Mouse (Mus musculus) limb, embryonic 12.5 days (tissue): ENCODE measurements around the gene Plekhm1. TPM values are rescaled to one million over a fixed set of nuclear protein-coding genes. Genes with fewer than 3 reads are reported as not detected.
"Not testable (repeated sequence)": the region's sequence is repeated elsewhere in the genome, so short reads cannot be mapped to it uniquely, and the experiment has no call there.

ENCODE experiments used
- ATAC-seq: fragments of 200-750 bp; cut with Nextera tagmentation; 2 replicates; pipeline ENCODE4 v1.8.0; 2017; ENCODE audit warnings: low read depth, moderate TSS enrichment; ENCODE audit not compliant: insufficient number of reproducible peaks, insufficient read depth, low FRiP score, low TSS enrichment
- H3K27ac ChIP-seq: fragments of 300-500 bp; sonication (generic); 2 replicates; pipeline ENCODE4 v1.5.1; 2016; ENCODE audit warnings: mild to moderate bottlenecking, moderate library complexity
- H3K27me3 ChIP-seq: fragments of 300-500 bp; sonication (generic); 2 replicates; pipeline ENCODE4 v1.6.1; 2016; ENCODE audit warnings: mild to moderate bottlenecking, moderate library complexity
- H3K36me3 ChIP-seq: fragments of 300-500 bp; sonication (generic); 2 replicates; pipeline ENCODE4 v1.6.1; 2016; ENCODE audit warnings: mild to moderate bottlenecking, moderate library complexity
- H3K4me1 ChIP-seq: fragments of 300-500 bp; sonication (generic); replicated peaks from 2 replicates; pipeline ENCODE4 v1.6.1; 2016
- H3K4me2 ChIP-seq: fragments of 300-500 bp; sonication (generic); 2 replicates; pipeline ENCODE4 v1.6.1; 2016; ENCODE audit warnings: mild to moderate bottlenecking, moderate library complexity
- H3K4me3 ChIP-seq: fragments of 300-500 bp; sonication (generic); replicated peaks from 2 replicates; pipeline ENCODE4 v1.5.1; 2016; ENCODE audit warnings: mild to moderate bottlenecking
- H3K9ac ChIP-seq: fragments of 300-500 bp; sonication (generic); replicated peaks from 2 replicates; pipeline ENCODE4 v1.6.1; 2016; ENCODE audit warnings: mild to moderate bottlenecking, moderate library complexity
- H3K9me3 ChIP-seq: fragments of 300-500 bp; sonication (generic); 2 replicates; pipeline ENCODE4 v1.6.1; 2016; ENCODE audit warnings: mild to moderate bottlenecking, moderate library complexity
- WGBS: fragments of 180-500 bp; shearing (Covaris S2); methylation state at CpG from one replicate; pipeline ENCODE4 v1.1.7; 2016; 5-methylcytosine and 5-hydroxymethylcytosine counted together
- polyA plus RNA-seq: library from polyadenylated mRNA; unstranded; fragments of >200 nt; fragmentation: Nextera tagmentation; extraction: Ambion mirVana; gene quantifications from 2 replicates; pipeline ENCODE4 v1.2.1, GENCODE M21; 2016

Plekhm1 gene
- polyA plus RNA-seq, 1 experiment from 2014 or later, result 7.8 TPM

- ATAC-seq, result no peak
- 89% methylated on average over 13 of the region's 13 CpGs for WGBS
- no peak overlapping the region for H3K27ac ChIP-seq
- H3K9me3 ChIP-seq, result no peaks in the 10 kb centered on the region
- H3K36me3 ChIP-seq, result peaks cover 18% of the 10 kb centered on the region; the same call in 1 of the 2 replicates
- H3K4me2 ChIP-seq, result no peak overlapping the region
- no peaks in the 10 kb centered on the region for H3K27me3 ChIP-seq
- H3K4me3 ChIP-seq, result no peak overlapping the region
- no peak overlapping the region for H3K9ac ChIP-seq
- peaks cover 15% of the 10 kb centered on the region for H3K4me1 ChIP-seq
These were observed 3.6 kb downstream of the Plekhm1 start for GRCm38 (mm10) chr11:103408880-103409279.

- not testable (repeated sequence) for H3K27ac ChIP-seq, ATAC-seq, H3K9me3 ChIP-seq, H3K4me3 ChIP-seq, H3K27me3 ChIP-seq, H3K9ac ChIP-seq, H3K4me2 ChIP-seq
- Histone ChIP-seq H3K36me3 (peaks cover 32% of the 10 kb centered on the region; the same call in 1 of the 2 replicates), H3K4me1 (peaks cover 10% of the 10 kb centered on the region)
- WGBS, result 72% methylated on average over 5 of the region's 5 CpGs
These were observed 5.4 kb downstream of the Plekhm1 start for GRCm38 (mm10) chr11:103407136-103407535.

- Histone ChIP-seq H3K9me3 (no peaks in the 10 kb centered on the region), H3K27me3 (no peaks in the 10 kb centered on the region), H3K4me1 (peaks cover 5% of the 10 kb centered on the region), H3K27ac (no peak overlapping the region), H3K9ac (no peak overlapping the region), H3K4me3 (no peak overlapping the region), H3K4me2 (no peak overlapping the region), H3K36me3 (peaks cover 33% of the 10 kb centered on the region; the same call in 1 of the 2 replicates)
- WGBS, result 80% methylated on average over 7 of the region's 7 CpGs
- no peak for ATAC-seq
These were observed 5.9 kb downstream of the Plekhm1 start for GRCm38 (mm10) chr11:103406551-103406950.

- Histone ChIP-seq H3K36me3 (peaks cover 38% of the 10 kb centered on the region; the same call in 1 of the 2 replicates), H3K9ac (no peak overlapping the region), H3K27ac (no peak overlapping the region), H3K27me3 (no peaks in the 10 kb centered on the region), H3K4me3 (no peak overlapping the region), H3K4me1 (no peaks in the 10 kb centered on the region), H3K4me2 (no peak overlapping the region), H3K9me3 (no peaks in the 10 kb centered on the region)
- ATAC-seq, result no peak
- 85% methylated on average over 1 of the region's 1 CpGs for WGBS
These were observed 6.7 kb downstream of the Plekhm1 start for GRCm38 (mm10) chr11:103405814-103406213.

- H3K27ac ChIP-seq, result no peak overlapping the region
- H3K9me3 ChIP-seq, result no peaks in the 10 kb centered on the region
- no peak overlapping the region for H3K4me2 ChIP-seq
- no peak overlapping the region for H3K4me3 ChIP-seq
- no peak for ATAC-seq
- peaks cover 38% of the 10 kb centered on the region; the same call in 1 of the 2 replicates for H3K36me3 ChIP-seq
- no peaks in the 10 kb centered on the region for H3K4me1 ChIP-seq
- H3K9ac ChIP-seq, result no peak overlapping the region
- no peaks in the 10 kb centered on the region for H3K27me3 ChIP-seq
These were observed 7.9 kb downstream of the Plekhm1 start for GRCm38 (mm10) chr11:103404618-103405017.

- Histone ChIP-seq H3K36me3 (peaks cover 38% of the 10 kb centered on the region; the same call in 1 of the 2 replicates), H3K4me3 (no peak overlapping the region), H3K9me3 (no peaks in the 10 kb centered on the region), H3K9ac (no peak overlapping the region), H3K4me1 (no peaks in the 10 kb centered on the region), H3K4me2 (no peak overlapping the region), H3K27ac (no peak overlapping the region), H3K27me3 (no peaks in the 10 kb centered on the region)
- ATAC-seq, result no peak
- 63% methylated on average over 4 of the region's 4 CpGs for WGBS
These were observed 8.7 kb downstream of the Plekhm1 start for GRCm38 (mm10) chr11:103403776-103404175.

GRCm38 (mm10) chr11:103402738-103403137 is 9.7 kb downstream of the Plekhm1 start:
- Histone ChIP-seq H3K27me3 (no peaks in the 10 kb centered on the region), H3K4me3 (no peak overlapping the region), H3K9ac (no peak overlapping the region), H3K36me3 (peaks cover 38% of the 10 kb centered on the region; the same call in 1 of the 2 replicates), H3K9me3 (no peaks in the 10 kb centered on the region), H3K4me1 (no peaks in the 10 kb centered on the region), H3K27ac (no peak overlapping the region), H3K4me2 (no peak overlapping the region)
- WGBS, result 91% methylated on average over 5 of the region's 5 CpGs
- ATAC-seq, result no peak

- H3K4me3 ChIP-seq, result no peak overlapping the region
- no peak overlapping the region for H3K4me2 ChIP-seq
- no peaks in the 10 kb centered on the region for H3K4me1 ChIP-seq
- no peaks in the 10 kb centered on the region for H3K27me3 ChIP-seq
- peaks cover 38% of the 10 kb centered on the region; the same call in 1 of the 2 replicates for H3K36me3 ChIP-seq
- H3K27ac ChIP-seq, result no peak overlapping the region
- 70% methylated on average over 2 of the region's 2 CpGs for WGBS
- no peaks in the 10 kb centered on the region for H3K9me3 ChIP-seq
- ATAC-seq, result no peak
- H3K9ac ChIP-seq, result no peak overlapping the region
These were observed 10.3 kb downstream of the Plekhm1 start for GRCm38 (mm10) chr11:103402198-103402597.

- Histone ChIP-seq H3K4me2 (no peak overlapping the region), H3K4me1 (no peaks in the 10 kb centered on the region), H3K9ac (no peak overlapping the region), H3K9me3 (no peaks in the 10 kb centered on the region), H3K36me3 (peaks cover 48% of the 10 kb centered on the region), H3K27me3 (no peaks in the 10 kb centered on the region), H3K4me3 (no peak overlapping the region), H3K27ac (no peak overlapping the region)
- ATAC-seq, result no peak
- 89% methylated on average over 4 of the region's 4 CpGs for WGBS
These were observed 12.5 kb downstream of the Plekhm1 start for GRCm38 (mm10) chr11:103399986-103400385.

- 85% methylated on average over 3 of the region's 3 CpGs for WGBS
- Histone ChIP-seq H3K4me1 (no peaks in the 10 kb centered on the region), H3K9me3 (no peaks in the 10 kb centered on the region), H3K4me3 (no peak overlapping the region), H3K36me3 (peaks cover 53% of the 10 kb centered on the region), H3K27ac (no peak overlapping the region), H3K9ac (no peak overlapping the region), H3K27me3 (no peaks in the 10 kb centered on the region), H3K4me2 (no peak overlapping the region)
- ATAC-seq, result no peak
These were observed 13.4 kb downstream of the Plekhm1 start for GRCm38 (mm10) chr11:103399050-103399449.

- Histone ChIP-seq H3K4me2 (no peak overlapping the region), H3K9ac (no peak overlapping the region), H3K27me3 (no peaks in the 10 kb centered on the region), H3K4me3 (no peak overlapping the region), H3K36me3 (peaks cover 57% of the 10 kb centered on the region), H3K4me1 (no peaks in the 10 kb centered on the region), H3K9me3 (no peaks in the 10 kb centered on the region), H3K27ac (no peak overlapping the region)
- ATAC-seq, result no peak
- WGBS, result 89% methylated on average over 4 of the region's 4 CpGs
These were observed 15.8 kb downstream of the Plekhm1 start for GRCm38 (mm10) chr11:103396682-103397081.

GRCm38 (mm10) chr11:103396236-103396635 is 16.3 kb downstream of the Plekhm1 start:
- no peak overlapping the region for H3K4me3 ChIP-seq
- H3K4me2 ChIP-seq, result no peak overlapping the region
- no peak overlapping the region for H3K9ac ChIP-seq
- H3K36me3 ChIP-seq, result peaks cover 56% of the 10 kb centered on the region
- H3K27ac ChIP-seq, result no peak overlapping the region
- H3K9me3 ChIP-seq, result no peaks in the 10 kb centered on the region
- WGBS, result 94% methylated on average over 4 of the region's 4 CpGs
- H3K4me1 ChIP-seq, result no peaks in the 10 kb centered on the region
- H3K27me3 ChIP-seq, result no peaks in the 10 kb centered on the region
- no peak for ATAC-seq
